Mouse (Mus musculus) liver, adult 2 months (tissue): Measurements from ENCODE around the gene St5.

Source experiments
- CTCF ChIP-seq: fragments of 200-500 bp; IDR thresholded peaks from 2 replicates; pipeline ENCODE4 v1.5.1; 2011; ENCODE audit warnings: low read depth, low read length, control low read depth
- POLR2A ChIP-seq: fragments of 200-500 bp; IDR thresholded peaks from 2 replicates; pipeline ENCODE4 v1.6.1; 2011; ENCODE audit warnings: low read length, control low read depth; ENCODE audit not compliant: insufficient read depth; ENCODE audit errors: extremely low read depth

- TF ChIP-seq CTCF = no peak
- TF ChIP-seq POLR2A = no peak
These were observed 140.7 kb downstream of the St5 start for GRCm38 (mm10) chr7:109562676-109563075.
